Mouse (Mus musculus) intestine, embryonic 14.5 days (tissue): ENCODE data around the gene D430041D05Rik. TPM values are rescaled to one million over a fixed set of nuclear protein-coding genes. Genes with fewer than 3 reads are reported as not detected.

Source experiments
- ATAC-seq: fragments of 200-750 bp; cut with Nextera tagmentation; replicated peaks from 2 replicates; pipeline ENCODE4 v1.8.0; 2017; ENCODE audit warnings: low read depth, moderate number of reproducible peaks, moderate TSS enrichment, moderate library complexity; ENCODE audit not compliant: low FRiP score, low TSS enrichment
- DNase-seq: peaks from one replicate; pipeline ENCODE4 v3.0.0-alpha.2; 2018; ENCODE audit warnings: low spot score
- H3K27ac ChIP-seq: fragments of 300-500 bp; sonication (generic); 2 replicates; pipeline ENCODE4 v1.5.1; 2014; ENCODE audit warnings: low read depth, mild to moderate bottlenecking, control low read depth
- H3K27me3 ChIP-seq: fragments of 300-500 bp; sonication (generic); replicated peaks from 2 replicates; pipeline ENCODE4 v1.6.1; 2014; ENCODE audit warnings: low read length, control low read depth; ENCODE audit not compliant: control insufficient read depth, insufficient read depth
- H3K36me3 ChIP-seq: fragments of 300-500 bp; sonication (generic); 2 replicates; pipeline ENCODE4 v1.6.1; 2014; ENCODE audit warnings: low read length, control low read depth; ENCODE audit not compliant: control insufficient read depth, insufficient read depth
- H3K4me1 ChIP-seq: fragments of 300-500 bp; sonication (generic); replicated peaks from 2 replicates; pipeline ENCODE4 v1.6.1; 2014; ENCODE audit warnings: low read length, control low read depth, mixed read lengths; ENCODE audit not compliant: control insufficient read depth, insufficient read depth
- H3K4me2 ChIP-seq: fragments of 300-500 bp; sonication (generic); 2 replicates; pipeline ENCODE4 v1.6.1; 2014; ENCODE audit warnings: low read length
- H3K4me3 ChIP-seq: fragments of 300-500 bp; sonication (generic); 2 replicates; pipeline ENCODE4 v1.5.1; 2014; ENCODE audit warnings: low read depth, low read length, control low read depth, mixed read lengths
- H3K9ac ChIP-seq: fragments of 300-500 bp; sonication (generic); 2 replicates; pipeline ENCODE4 v1.6.1; 2014; ENCODE audit warnings: mild to moderate bottlenecking, low read length
- H3K9me3 ChIP-seq: fragments of 300-500 bp; sonication (generic); 2 replicates; pipeline ENCODE4 v1.6.1; 2016; ENCODE audit warnings: low read length, control low read depth; ENCODE audit not compliant: control insufficient read depth
- WGBS: fragments of 180-500 bp; shearing (Covaris S2); extraction: QIAGEN DNeasy Blood & Tissue Kit; methylation state at CpG from one replicate; pipeline ENCODE4 v1.1.7; 2014; 5-methylcytosine and 5-hydroxymethylcytosine counted together
- polyA plus RNA-seq: library from polyadenylated mRNA; unstranded; fragments of >200 nt; fragmentation: Nextera tagmentation; extraction: Ambion mirVana; gene quantifications from 2 replicates; pipeline ENCODE4 v1.2.1, GENCODE M21; 2014

The D430041D05Rik gene
- polyA plus RNA-seq, 1 experiment from 2014 or later = 0.35 TPM

DNA sequence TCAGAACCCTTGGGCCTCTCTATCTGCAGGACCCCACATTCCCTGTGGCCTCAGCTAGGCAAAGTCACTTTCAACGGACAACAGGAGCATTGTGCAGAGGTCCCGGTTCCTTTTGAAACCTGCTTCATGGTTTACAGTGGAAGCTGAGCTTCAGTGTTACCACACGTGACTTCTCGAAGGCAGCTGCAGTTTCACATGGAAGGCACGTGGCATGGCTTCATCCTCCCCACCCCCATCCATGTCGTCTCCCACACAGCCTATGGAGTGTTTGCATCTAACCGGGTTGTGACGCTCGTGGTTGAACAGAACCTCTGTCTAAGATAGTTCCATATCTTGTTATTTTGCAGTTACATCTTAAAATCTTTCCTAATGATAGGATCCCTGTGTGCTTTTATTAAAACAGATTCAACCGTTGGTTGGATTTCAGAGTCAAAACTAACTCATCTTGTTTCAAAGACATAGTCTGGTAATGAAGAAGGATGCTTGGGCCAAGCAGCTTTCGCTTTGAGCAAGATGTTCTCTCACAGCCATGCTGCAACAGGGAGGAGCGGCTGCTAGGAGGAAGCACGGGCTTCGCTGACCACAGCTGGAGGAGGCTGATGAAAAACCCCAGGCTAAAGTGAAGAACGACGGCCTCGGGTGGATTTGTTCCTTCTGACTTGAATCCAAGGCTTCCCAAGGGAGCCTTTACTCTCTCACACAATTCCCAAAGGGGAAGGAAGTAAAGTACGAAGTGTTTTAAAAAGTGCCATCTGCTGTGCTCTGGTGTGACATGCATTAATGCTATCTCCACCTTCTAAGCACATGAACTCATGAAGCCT lies 149.7 kb downstream of the D430041D05Rik start:
- 79% methylated on average over 18 of the region's 18 CpGs for WGBS
- Histone ChIP-seq H3K4me2 (no peak overlapping the region), H3K4me1 (no peaks in the 10 kb centered on the region), H3K9me3 (no peaks in the 10 kb centered on the region), H3K27me3 (no peaks in the 10 kb centered on the region), H3K4me3 (no peak overlapping the region), H3K27ac (no peak overlapping the region), H3K9ac (no peak overlapping the region), H3K36me3 (no peaks in the 10 kb centered on the region)
- DNase-seq (no peak), ATAC-seq (no peak)

DNA sequence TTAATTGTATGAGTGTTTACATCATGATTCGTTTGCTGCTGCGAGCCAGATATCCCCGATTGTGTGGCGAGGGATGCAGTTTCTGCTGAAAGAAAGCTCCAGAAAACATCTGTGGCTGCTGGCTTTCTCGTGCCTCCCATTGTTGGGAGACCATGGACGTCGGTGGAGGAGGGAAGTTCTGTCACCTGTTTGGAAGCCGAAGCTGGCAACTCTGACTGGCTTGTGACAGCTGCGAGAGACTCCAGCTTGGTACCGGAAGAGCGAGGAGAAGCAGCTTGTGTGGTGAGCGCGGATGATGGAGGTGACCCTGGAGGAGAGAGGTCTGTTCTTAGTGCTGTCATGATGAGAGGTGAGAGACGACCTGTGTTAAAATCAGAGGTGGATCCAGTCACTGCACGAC lies 154.2 kb downstream of the D430041D05Rik start:
- H3K27me3 ChIP-seq = no peaks in the 10 kb centered on the region
- DNase-seq = no peak
- H3K4me3 ChIP-seq = no peak overlapping the region
- 63% methylated on average over 15 of the region's 15 CpGs for WGBS
- no peak for ATAC-seq
- H3K9me3 ChIP-seq = no peaks in the 10 kb centered on the region
- H3K36me3 ChIP-seq = no peaks in the 10 kb centered on the region
- no peak overlapping the region for H3K27ac ChIP-seq
- H3K4me1 ChIP-seq = no peaks in the 10 kb centered on the region
- H3K4me2 ChIP-seq = no peak overlapping the region
- no peak overlapping the region for H3K9ac ChIP-seq

DNA sequence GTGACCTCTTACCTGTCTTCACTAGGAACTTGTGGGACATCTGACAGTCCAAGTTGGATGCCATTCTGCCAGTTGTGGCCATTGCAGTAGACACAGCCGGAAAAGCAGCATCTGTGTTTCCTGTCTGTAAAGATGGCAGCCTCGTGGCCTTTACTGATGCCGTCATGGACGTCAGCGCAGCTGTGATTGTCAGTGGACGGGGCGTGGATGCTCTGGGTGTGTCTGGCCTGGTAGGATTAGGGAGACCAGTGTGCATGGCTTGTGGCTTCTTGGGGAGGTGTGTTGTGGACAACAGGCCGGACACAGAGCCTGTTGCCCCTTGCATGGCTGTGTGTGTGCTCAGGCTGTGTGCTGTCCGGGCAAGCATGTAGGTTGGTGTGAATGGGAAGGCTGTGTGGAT lies 155.9 kb downstream of the D430041D05Rik start:
- no peaks in the 10 kb centered on the region for H3K27me3 ChIP-seq
- no peak overlapping the region for H3K4me3 ChIP-seq
- H3K27ac ChIP-seq = no peak overlapping the region
- no peaks in the 10 kb centered on the region for H3K36me3 ChIP-seq
- H3K9me3 ChIP-seq = no peaks in the 10 kb centered on the region
- H3K4me1 ChIP-seq = no peaks in the 10 kb centered on the region
- no peak overlapping the region for H3K4me2 ChIP-seq
- 87% methylated on average over 9 of the region's 9 CpGs for WGBS
- H3K9ac ChIP-seq = no peak overlapping the region
- DNase-seq (no peak), ATAC-seq (no peak)

DNA sequence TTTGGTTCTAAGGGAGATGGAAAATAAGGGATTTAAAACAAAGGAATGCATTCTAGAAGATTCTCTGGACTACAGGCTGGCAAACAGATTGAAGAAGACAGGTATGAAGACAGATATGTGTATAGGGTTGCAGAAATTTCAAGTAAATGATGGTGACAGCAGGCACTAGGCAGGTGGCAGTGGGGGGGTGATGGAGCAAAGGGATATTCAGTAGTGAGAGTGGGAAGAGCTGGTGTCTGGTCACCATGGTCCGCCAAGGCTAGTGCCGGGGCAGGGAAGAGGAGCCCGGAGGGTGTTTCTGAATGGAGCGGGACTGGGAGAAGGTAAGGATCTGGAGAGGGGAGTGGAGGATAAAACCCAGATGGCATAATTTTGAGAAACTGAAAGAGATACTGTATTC lies 157.5 kb downstream of the D430041D05Rik start:
- Histone ChIP-seq H3K9me3 (no peaks in the 10 kb centered on the region), H3K9ac (no peak overlapping the region), H3K4me1 (no peaks in the 10 kb centered on the region), H3K36me3 (no peaks in the 10 kb centered on the region), H3K4me2 (no peak overlapping the region), H3K4me3 (no peak overlapping the region), H3K27me3 (no peaks in the 10 kb centered on the region), H3K27ac (no peak overlapping the region)
- WGBS = 97% methylated on average over 4 of the region's 4 CpGs
- DNase-seq (no peak), ATAC-seq (no peak)

DNA sequence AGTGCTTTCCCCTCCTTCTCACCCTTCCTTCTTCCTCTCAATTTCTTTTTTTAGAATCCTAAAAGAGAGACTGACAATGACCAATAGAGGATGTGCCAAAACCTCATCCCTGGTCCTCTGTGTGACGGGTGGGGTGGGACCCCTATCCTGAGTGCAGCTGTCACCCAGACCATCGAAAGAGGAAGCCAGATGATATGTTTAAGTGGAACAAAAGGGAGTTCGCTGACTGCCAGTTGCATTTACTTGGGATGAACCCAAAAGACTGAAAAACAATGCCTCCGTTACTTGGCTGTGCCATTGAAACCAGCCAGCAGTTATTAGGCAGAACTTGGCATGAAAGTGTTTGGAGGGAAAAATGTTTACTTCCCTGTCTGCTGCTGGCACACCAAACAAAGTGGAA lies 159.2 kb downstream of the D430041D05Rik start:
- 74% methylated on average over 4 of the region's 4 CpGs for WGBS
- no peaks in the 10 kb centered on the region for H3K9me3 ChIP-seq
- H3K9ac ChIP-seq = no peak overlapping the region
- no peaks in the 10 kb centered on the region for H3K4me1 ChIP-seq
- ATAC-seq = no peak
- no peaks in the 10 kb centered on the region for H3K36me3 ChIP-seq
- H3K27ac ChIP-seq = no peak overlapping the region
- H3K4me2 ChIP-seq = no peak overlapping the region
- no peak overlapping the region for H3K4me3 ChIP-seq
- no peaks in the 10 kb centered on the region for H3K27me3 ChIP-seq
- no peak for DNase-seq

DNA sequence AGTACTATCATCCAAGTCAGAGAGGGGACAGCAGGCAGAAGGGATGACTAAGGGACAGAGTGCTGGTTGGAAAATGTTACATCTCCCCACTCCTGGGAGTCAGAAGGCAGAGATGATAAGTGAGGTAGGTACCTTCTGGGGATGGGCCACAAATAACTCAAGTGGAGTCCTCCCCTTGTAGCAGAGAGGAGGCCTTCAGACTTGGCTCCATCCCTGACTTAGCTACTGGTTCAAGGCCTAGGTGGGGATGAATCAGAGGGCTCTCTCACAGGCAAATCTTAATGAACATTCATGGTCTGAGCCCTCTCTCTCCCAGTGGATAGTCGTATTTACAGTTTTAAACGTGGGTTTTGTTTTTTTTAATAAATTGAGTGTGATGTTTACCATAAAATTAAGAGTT lies 161.0 kb downstream of the D430041D05Rik start:
- Histone ChIP-seq H3K4me2 (no peak overlapping the region), H3K4me3 (no peak overlapping the region), H3K27ac (no peak overlapping the region), H3K36me3 (no peaks in the 10 kb centered on the region), H3K4me1 (no peaks in the 10 kb centered on the region), H3K27me3 (no peaks in the 10 kb centered on the region), H3K9me3 (no peaks in the 10 kb centered on the region), H3K9ac (no peak overlapping the region)
- no peak for DNase-seq
- no peak for ATAC-seq
- WGBS = 67% methylated on average over 2 of the region's 2 CpGs

DNA sequence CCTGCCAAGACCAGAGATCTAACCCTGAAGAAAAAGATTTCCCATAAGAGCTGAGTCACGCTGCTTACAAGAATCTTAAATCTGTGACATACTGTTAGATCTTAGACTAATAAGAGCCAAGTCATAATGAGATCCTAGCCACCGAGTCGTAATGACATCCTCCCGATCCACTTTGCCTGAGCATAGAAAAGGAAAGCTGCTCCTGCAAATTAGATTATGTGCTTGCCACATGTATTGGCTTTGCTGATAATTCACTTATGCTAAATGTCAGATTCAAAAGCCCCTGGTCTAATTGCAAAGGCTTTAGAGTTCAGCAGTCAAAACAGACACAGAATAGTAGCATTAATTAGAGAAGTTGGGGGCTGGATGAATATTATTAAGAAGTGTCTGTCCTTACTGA lies 164.0 kb downstream of the D430041D05Rik start:
- Histone ChIP-seq H3K27ac (no peak overlapping the region), H3K4me1 (no peaks in the 10 kb centered on the region), H3K36me3 (no peaks in the 10 kb centered on the region), H3K9ac (no peak overlapping the region), H3K27me3 (no peaks in the 10 kb centered on the region), H3K4me2 (no peak overlapping the region), H3K4me3 (no peak overlapping the region), H3K9me3 (no peaks in the 10 kb centered on the region)
- 83% methylated on average over 4 of the region's 4 CpGs for WGBS
- ATAC-seq (no peak), DNase-seq (no peak)

DNA sequence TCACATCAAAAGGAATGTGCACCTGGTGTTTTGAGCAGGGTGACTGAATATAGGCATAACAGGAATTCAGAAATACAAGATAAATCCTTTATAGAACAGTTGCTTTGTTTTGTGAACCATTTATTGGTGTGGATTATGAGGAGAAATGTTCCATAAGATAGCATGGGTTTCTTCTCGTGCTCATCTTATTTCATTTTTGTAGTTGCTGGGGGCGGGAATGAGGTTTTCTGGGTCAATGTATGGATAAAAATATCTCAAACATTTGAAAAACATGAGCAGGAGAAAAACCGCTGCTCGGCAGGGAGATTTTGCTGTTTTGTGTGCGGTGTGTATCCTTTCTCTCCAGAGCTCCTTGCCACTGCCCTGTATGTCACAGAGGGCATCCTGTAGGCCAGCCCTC lies 168.8 kb downstream of the D430041D05Rik start:
- Histone ChIP-seq H3K27ac (no peak overlapping the region), H3K9ac (no peak overlapping the region), H3K36me3 (no peaks in the 10 kb centered on the region), H3K27me3 (no peaks in the 10 kb centered on the region), H3K4me1 (no peaks in the 10 kb centered on the region), H3K4me3 (no peak overlapping the region), H3K9me3 (no peaks in the 10 kb centered on the region), H3K4me2 (no peak overlapping the region)
- DNase-seq (no peak), ATAC-seq (no peak)
- 90% methylated on average over 5 of the region's 5 CpGs for whole genome bisulfite sequencing

DNA sequence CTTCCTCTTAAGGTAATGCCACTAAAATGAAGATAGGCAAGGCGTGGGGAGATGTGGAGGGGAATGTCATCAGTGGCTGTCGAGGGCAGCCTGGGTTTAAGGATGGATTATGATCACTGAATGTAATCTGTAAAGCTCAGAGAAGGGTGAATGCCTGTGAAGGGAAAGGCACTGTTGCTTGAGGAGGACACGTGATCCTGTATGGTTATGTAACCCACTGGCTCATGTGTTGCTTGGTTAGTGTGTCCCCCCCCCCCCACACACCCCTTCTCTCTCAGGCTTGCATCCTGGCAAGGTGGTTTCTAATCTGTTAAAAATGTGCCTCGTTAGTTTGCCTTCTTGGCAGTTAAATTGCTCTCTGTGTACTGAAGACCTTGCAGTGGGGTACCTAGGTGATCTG lies 173.7 kb downstream of the D430041D05Rik start:
- Histone ChIP-seq H3K27me3 (no peaks in the 10 kb centered on the region), H3K27ac (no peak overlapping the region), H3K9ac (no peak overlapping the region), H3K4me3 (no peak overlapping the region), H3K4me1 (no peaks in the 10 kb centered on the region), H3K9me3 (no peaks in the 10 kb centered on the region), H3K36me3 (no peaks in the 10 kb centered on the region), H3K4me2 (no peak overlapping the region)
- 71% methylated on average over 4 of the region's 4 CpGs for WGBS
- DNase-seq (no peak), ATAC-seq (no peak)
